Mouse (Mus musculus): ENCODE measurements around the gene Atm. TPM values are rescaled to one million over a fixed set of nuclear protein-coding genes. Genes with fewer than 3 reads are reported as not detected.
A peak's percentile ranks its signal among the peaks of the same experiment; 100 is the strongest.

The Atm gene
- 3.5 and 4.6 TPM in 2 replicates for polyA plus RNA-seq (2015; fragmentation: Nextera tagmentation; extraction: Ambion mirVana)

- no peaks in the 10 kb centered on the region for H3K27me3 ChIP-seq (replicated peaks; ENCODE audit: insufficient read depth, low read length)
- no peaks in the 10 kb centered on the region for H3K36me3 ChIP-seq (ENCODE audit: insufficient read depth, low read length)
- peak within 1 kb of the TSS; percentile 94 for H3K27ac ChIP-seq (ENCODE audit: low read length)
- DNase-seq (ENCODE audit: low spot score) = peak; percentile 100
- no peaks in the 10 kb centered on the region for H3K9me3 ChIP-seq (ENCODE audit: low read length)
- peak within 1 kb of the TSS; percentile 94 for H3K4me2 ChIP-seq (replicated peaks; ENCODE audit: low read depth, low read length)
- peaks cover 3% of the 10 kb centered on the region; the same call in 1 of the 2 replicates for H3K4me1 ChIP-seq (ENCODE audit: insufficient read depth, low read depth, low read length)
- TF ChIP-seq CTCF (IDR thresholded peaks at IDR 0.05) = peak; percentile 55
- no peak for TF ChIP-seq EP300 (IDR thresholded peaks at IDR 0.05)
- peak within 1 kb of the TSS; percentile 89 for H3K4me3 ChIP-seq (ENCODE audit: low read depth, low read length)
- peak; percentile 99 for ATAC-seq
- H3K9ac ChIP-seq (replicated peaks; ENCODE audit: low read depth) = peak within 1 kb of the TSS; percentile 84
- under 1% methylated on average over 65 of the region's 69 CpGs for WGBS
These were observed at the start of gene Atm, which contains the start of gene Npat for GRCm38 (mm10) chr9:53536558-53537320. Gene Atm (minus strand): TSS chr9:53536740. Gene Npat (plus strand): TSS chr9:53537047.

GRCm38 (mm10) chr9:53581870-53582269 is 45.3 kb upstream of the Atm start:
- H3K27ac ChIP-seq (ENCODE audit: low read length) = no peak overlapping the region
- peaks cover 37% of the 10 kb centered on the region; the same call in 1 of the 2 replicates for H3K36me3 ChIP-seq (ENCODE audit: insufficient read depth, low read length)
- WGBS = 87% methylated on average over 4 of the region's 4 CpGs
- no peaks in the 10 kb centered on the region for H3K27me3 ChIP-seq (replicated peaks; ENCODE audit: insufficient read depth, low read length)
- no peak for TF ChIP-seq EP300 (IDR thresholded peaks at IDR 0.05)
- TF ChIP-seq CTCF (IDR thresholded peaks at IDR 0.05) = no peak
- DNase-seq (ENCODE audit: low spot score) = no peak
- no peaks in the 10 kb centered on the region for H3K9me3 ChIP-seq (ENCODE audit: low read length)
- H3K4me3 ChIP-seq (ENCODE audit: low read depth, low read length) = no peak overlapping the region
- H3K4me1 ChIP-seq (ENCODE audit: insufficient read depth, low read depth, low read length) = no peaks in the 10 kb centered on the region
- no peak for ATAC-seq
- H3K4me2 ChIP-seq (replicated peaks; ENCODE audit: low read depth, low read length) = no peak overlapping the region
- no peak overlapping the region for H3K9ac ChIP-seq (replicated peaks; ENCODE audit: low read depth)

- 56% methylated on average over 5 of the region's 5 CpGs for WGBS
- no peaks in the 10 kb centered on the region for H3K9me3 ChIP-seq (ENCODE audit: low read length)
- H3K4me3 ChIP-seq (ENCODE audit: low read depth, low read length) = no peak overlapping the region
- H3K36me3 ChIP-seq (ENCODE audit: insufficient read depth, low read length) = peaks cover 14% of the 10 kb centered on the region; the same call in 1 of the 2 replicates
- no peaks in the 10 kb centered on the region for H3K27me3 ChIP-seq (replicated peaks; ENCODE audit: insufficient read depth, low read length)
- H3K4me1 ChIP-seq (ENCODE audit: insufficient read depth, low read depth, low read length) = no peaks in the 10 kb centered on the region
- ATAC-seq = peak; percentile 23; the same call in 1 of the 2 replicates
- H3K9ac ChIP-seq (replicated peaks; ENCODE audit: low read depth) = no peak overlapping the region
- H3K27ac ChIP-seq (ENCODE audit: low read length) = no peak overlapping the region
- no peak overlapping the region for H3K4me2 ChIP-seq (replicated peaks; ENCODE audit: low read depth, low read length)
- TF ChIP-seq EP300 (IDR thresholded peaks at IDR 0.05) (no peak), CTCF (IDR thresholded peaks at IDR 0.05) (no peak)
- peak; percentile 33 for DNase-seq (ENCODE audit: low spot score)
These were observed 39.2 kb upstream of the Atm start for GRCm38 (mm10) chr9:53575721-53576120.

- H3K27me3 ChIP-seq (replicated peaks; ENCODE audit: insufficient read depth, low read length) = no peaks in the 10 kb centered on the region
- TF ChIP-seq CTCF (IDR thresholded peaks at IDR 0.05) = no peak
- no peak for TF ChIP-seq EP300 (IDR thresholded peaks at IDR 0.05)
- no peak for ATAC-seq
- no peak overlapping the region for H3K9ac ChIP-seq (replicated peaks; ENCODE audit: low read depth)
- WGBS = 90% methylated on average over 7 of the region's 7 CpGs
- H3K9me3 ChIP-seq (ENCODE audit: low read length) = no peaks in the 10 kb centered on the region
- no peaks in the 10 kb centered on the region for H3K4me1 ChIP-seq (ENCODE audit: insufficient read depth, low read depth, low read length)
- no peak for DNase-seq (ENCODE audit: low spot score)
- peaks cover 25% of the 10 kb centered on the region for H3K36me3 ChIP-seq (ENCODE audit: insufficient read depth, low read length)
- H3K4me3 ChIP-seq (ENCODE audit: low read depth, low read length) = no peak overlapping the region
- no peak overlapping the region for H3K4me2 ChIP-seq (replicated peaks; ENCODE audit: low read depth, low read length)
- no peak overlapping the region for H3K27ac ChIP-seq (ENCODE audit: low read length)
These were observed 36.2 kb upstream of the Atm start for GRCm38 (mm10) chr9:53572516-53573307.

GRCm38 (mm10) chr9:53570662-53571061 is 34.1 kb upstream of the Atm start:
- Histone ChIP-seq H3K27me3 (replicated peaks; ENCODE audit: insufficient read depth, low read length) (no peaks in the 10 kb centered on the region), H3K4me1 (ENCODE audit: insufficient read depth, low read depth, low read length) (no peaks in the 10 kb centered on the region)
- no peak for ATAC-seq

GRCm38 (mm10) chr9:53537336-53537965 is 911 bp upstream of the Atm start:
- no peak for ATAC-seq
- no peaks in the 10 kb centered on the region for H3K9me3 ChIP-seq (ENCODE audit: low read length)
- peak overlapping the region; percentile 89 for H3K4me3 ChIP-seq (ENCODE audit: low read depth, low read length)
- peak overlapping the region; percentile 84 for H3K9ac ChIP-seq (replicated peaks; ENCODE audit: low read depth)
- DNase-seq (ENCODE audit: low spot score) = peak; percentile 19
- no peaks in the 10 kb centered on the region for H3K27me3 ChIP-seq (replicated peaks; ENCODE audit: insufficient read depth, low read length)
- H3K36me3 ChIP-seq (ENCODE audit: insufficient read depth, low read length) = no peaks in the 10 kb centered on the region
- H3K4me1 ChIP-seq (ENCODE audit: insufficient read depth, low read depth, low read length) = peaks cover 3% of the 10 kb centered on the region; the same call in 1 of the 2 replicates
- H3K27ac ChIP-seq (ENCODE audit: low read length) = peak overlapping the region; percentile 94
- WGBS = under 1% methylated on average over 30 of the region's 34 CpGs
- H3K4me2 ChIP-seq (replicated peaks; ENCODE audit: low read depth, low read length) = peak overlapping the region; percentile 94
- TF ChIP-seq CTCF (IDR thresholded peaks at IDR 0.05) (no peak), EP300 (IDR thresholded peaks at IDR 0.05) (no peak)

More at GRCm38 (mm10) chr9:53570662-53571061, 34.1 kb upstream of the Atm start:
- H3K27ac ChIP-seq (ENCODE audit: low read length) = no peak overlapping the region
- TF ChIP-seq EP300 (IDR thresholded peaks at IDR 0.05) = no peak
- no peak for TF ChIP-seq CTCF (IDR thresholded peaks at IDR 0.05)
- peaks cover 35% of the 10 kb centered on the region for H3K36me3 ChIP-seq (ENCODE audit: insufficient read depth, low read length)
- no peak for DNase-seq (ENCODE audit: low spot score)
- H3K9me3 ChIP-seq (ENCODE audit: low read length) = no peaks in the 10 kb centered on the region
- no peak overlapping the region for H3K9ac ChIP-seq (replicated peaks; ENCODE audit: low read depth)
- 88% methylated on average over 6 of the region's 6 CpGs for WGBS
- no peak overlapping the region for H3K4me2 ChIP-seq (replicated peaks; ENCODE audit: low read depth, low read length)
- H3K4me3 ChIP-seq (ENCODE audit: low read depth, low read length) = no peak overlapping the region
